Mouse (Mus musculus): ENCODE measurements around the gene Esyt2. TPM values are rescaled to one million over a fixed set of nuclear protein-coding genes. Genes with fewer than 3 reads are reported as not detected.

Esyt2 gene
- polyA plus RNA-seq, 1 experiment from 2014 or later: 9.9 TPM

- under 1% methylated on average over 7 of the region's 7 CpGs for WGBS
- Histone ChIP-seq H3K4me3 (peak overlapping the region; percentile 91), H3K9ac (peak overlapping the region; percentile 88), H3K9me3 (no peaks in the 10 kb centered on the region), H3K4me1 (peaks cover 23% of the 10 kb centered on the region), H3K4me2 (peak overlapping the region; percentile 99), H3K36me3 (no peaks in the 10 kb centered on the region), H3K27me3 (replicated peaks) (peaks cover 15% of the 10 kb centered on the region), H3K27ac (replicated peaks) (peak overlapping the region; percentile 98)
- no peak for ATAC-seq (ENCODE audit: extremely low read depth, insufficient number of reproducible peaks, low FRiP score, low TSS enrichment)
Observed at GRCm38 (mm10) chr12:116280149-116280652, 795 bp upstream of the Esyt2 start.

GRCm38 (mm10) chr12:116281427-116282281 is 658 bp downstream of the Esyt2 start:
- Histone ChIP-seq H3K9ac (peak overlapping the region; percentile 94), H3K4me1 (peaks cover 23% of the 10 kb centered on the region), H3K4me3 (peak overlapping the region; percentile 91), H3K27me3 (replicated peaks) (0 out of 2 replicates have a peak, but pooled peaks cover 4% of the 10 kb centered on the region), H3K36me3 (no peaks in the 10 kb centered on the region), H3K4me2 (peak overlapping the region; percentile 99), H3K27ac (replicated peaks) (peak overlapping the region; percentile 98), H3K9me3 (no peaks in the 10 kb centered on the region)
- under 1% methylated on average over 55 of the region's 55 CpGs for WGBS
- peak; percentile 22 for ATAC-seq (ENCODE audit: extremely low read depth, insufficient number of reproducible peaks, low FRiP score, low TSS enrichment)

DNA sequence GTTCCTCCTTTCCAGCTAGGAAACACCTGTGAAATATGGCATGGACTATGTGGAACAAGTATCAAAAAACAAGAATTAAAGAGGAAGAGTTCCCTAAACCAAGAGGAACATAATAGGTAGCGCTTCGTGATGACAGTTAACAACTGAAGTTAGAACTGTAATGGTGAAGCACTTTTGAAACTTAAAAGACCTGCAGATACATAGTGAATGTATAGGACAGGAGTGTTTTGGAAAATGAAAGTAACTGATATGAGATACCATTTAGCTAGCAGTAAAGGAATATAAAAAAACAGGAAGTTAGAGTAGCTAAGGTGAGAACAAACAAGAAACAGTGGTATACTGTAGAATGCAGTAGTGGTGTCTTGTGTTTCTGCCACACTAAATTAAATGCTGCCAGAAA is 1.9 kb downstream of the Esyt2 start:
- Histone ChIP-seq H3K9me3 (no peaks in the 10 kb centered on the region), H3K36me3 (no peaks in the 10 kb centered on the region), H3K27ac (replicated peaks) (no peak overlapping the region), H3K4me1 (peaks cover 23% of the 10 kb centered on the region), H3K27me3 (replicated peaks) (no peaks in the 10 kb centered on the region), H3K4me2 (peak overlapping the region; percentile 33), H3K4me3 (0 out of 2 replicates have a peak overlapping the region, but pooled peaks have one; percentile 8), H3K9ac (no peak overlapping the region)
- ATAC-seq (ENCODE audit: extremely low read depth, insufficient number of reproducible peaks, low FRiP score, low TSS enrichment): no peak
- WGBS: 90% methylated on average over 2 of the region's 2 CpGs

DNA sequence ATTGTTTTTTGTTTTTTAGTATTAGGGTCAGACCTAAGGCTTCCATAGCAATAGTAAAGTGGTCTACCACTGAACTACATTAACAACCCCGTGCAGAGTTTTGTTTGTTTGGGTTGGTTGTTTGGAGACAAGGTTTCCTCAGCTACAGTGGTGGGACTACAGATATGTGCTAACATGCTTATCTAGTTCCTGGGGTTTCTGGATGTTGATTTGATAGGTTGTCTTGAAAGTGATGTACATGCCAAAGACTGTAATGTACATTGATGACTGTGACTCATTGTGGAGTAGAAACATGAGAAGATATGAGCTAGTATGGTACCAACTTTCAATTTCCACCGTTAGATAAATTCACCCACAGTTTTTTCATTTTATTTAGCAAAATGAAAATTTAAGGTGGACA is 2.5 kb downstream of the Esyt2 start:
- no peak overlapping the region for H3K4me3 ChIP-seq
- ATAC-seq (ENCODE audit: extremely low read depth, insufficient number of reproducible peaks, low FRiP score, low TSS enrichment): no peak
- no peak overlapping the region for H3K27ac ChIP-seq (replicated peaks)
- no peak overlapping the region for H3K9ac ChIP-seq
- peaks cover 23% of the 10 kb centered on the region for H3K4me1 ChIP-seq
- WGBS: 60% methylated on average over 2 of the region's 2 CpGs
- H3K9me3 ChIP-seq: no peaks in the 10 kb centered on the region
- H3K36me3 ChIP-seq: no peaks in the 10 kb centered on the region
- H3K27me3 ChIP-seq (replicated peaks): no peaks in the 10 kb centered on the region
- no peak overlapping the region for H3K4me2 ChIP-seq

DNA sequence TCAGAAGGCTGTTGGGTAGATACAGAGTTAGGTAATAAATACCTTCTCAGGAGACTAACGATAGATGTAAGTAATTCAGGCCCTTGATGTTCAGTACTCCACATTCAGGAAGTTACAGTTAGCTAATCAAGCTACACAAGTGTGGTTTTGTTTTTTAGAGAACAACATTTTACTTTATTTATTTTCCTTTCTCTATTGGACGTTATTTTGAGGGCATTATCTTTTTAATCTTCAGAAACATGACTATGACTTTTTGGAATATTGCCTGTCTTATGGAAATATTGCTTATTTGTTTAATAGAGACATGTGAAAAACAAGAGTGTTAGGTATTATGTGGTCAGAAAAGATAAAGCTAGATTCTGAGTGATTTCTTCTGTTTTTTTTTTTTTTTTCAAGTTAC is 12.2 kb downstream of the Esyt2 start:
- Histone ChIP-seq H3K27me3 (replicated peaks) (no peaks in the 10 kb centered on the region), H3K9me3 (no peaks in the 10 kb centered on the region), H3K27ac (replicated peaks) (no peak overlapping the region), H3K9ac (no peak overlapping the region), H3K4me1 (no peaks in the 10 kb centered on the region), H3K4me3 (no peak overlapping the region), H3K4me2 (no peak overlapping the region), H3K36me3 (no peaks in the 10 kb centered on the region)
- ATAC-seq (ENCODE audit: extremely low read depth, insufficient number of reproducible peaks, low FRiP score, low TSS enrichment): no peak
- 66% methylated on average over 2 of the region's 2 CpGs for WGBS

DNA sequence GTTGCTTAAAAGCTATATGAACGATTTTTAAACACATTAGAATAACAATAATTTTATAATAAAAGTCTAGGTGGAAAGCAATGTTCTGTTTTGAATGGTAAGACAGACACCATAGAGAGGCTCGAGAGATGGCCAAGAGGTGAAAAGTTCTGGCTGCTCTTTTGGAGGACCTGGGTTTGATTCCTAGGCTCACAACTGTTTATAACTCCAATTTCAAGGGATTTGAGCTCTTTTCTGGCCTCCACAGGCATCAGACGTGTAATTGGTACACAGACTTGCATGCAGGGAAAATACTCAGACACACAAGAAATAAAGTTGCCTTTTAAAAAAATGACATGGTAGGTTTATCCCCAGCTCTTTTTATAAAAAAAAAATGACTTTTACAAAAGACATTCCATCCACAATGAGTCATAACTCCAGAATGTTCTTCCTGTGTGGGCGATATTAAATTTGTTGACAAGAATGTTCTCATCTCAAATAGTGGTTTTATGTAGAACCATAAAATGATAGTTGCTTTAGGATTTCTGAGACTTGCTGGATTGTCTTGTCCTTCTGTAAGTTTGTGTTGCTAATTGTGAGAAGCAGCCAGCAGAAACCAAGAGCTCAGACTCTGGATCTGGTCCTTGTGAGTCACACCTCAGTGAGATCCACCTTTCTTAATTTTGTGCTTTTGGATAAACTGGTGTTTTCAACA is 12.8 kb downstream of the Esyt2 start:
- Histone ChIP-seq H3K9ac (no peak overlapping the region), H3K9me3 (no peaks in the 10 kb centered on the region), H3K27me3 (replicated peaks) (no peaks in the 10 kb centered on the region)

DNA sequence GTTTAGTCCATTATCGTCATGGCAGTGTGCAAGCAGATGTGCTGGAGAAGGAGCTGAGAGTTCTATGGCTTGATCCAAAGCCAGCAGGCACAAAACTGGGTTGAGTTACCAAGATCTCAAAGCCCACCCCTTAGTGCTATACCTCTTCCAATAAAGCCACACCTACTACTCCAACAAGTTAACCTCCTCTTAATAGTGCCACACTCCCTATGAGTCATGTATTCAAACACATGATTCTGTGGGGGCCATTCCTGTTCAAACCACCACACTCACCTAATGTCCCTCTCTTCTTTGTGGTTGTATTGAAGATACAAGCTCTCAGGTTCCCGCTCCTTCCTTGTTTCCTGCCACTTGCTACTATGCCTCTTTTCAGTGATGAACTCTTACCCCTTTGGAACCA is 18.9 kb downstream of the Esyt2 start:
- 85% methylated on average over 2 of the region's 2 CpGs for WGBS
- H3K27me3 ChIP-seq (replicated peaks): no peaks in the 10 kb centered on the region
- no peaks in the 10 kb centered on the region for H3K4me1 ChIP-seq
- no peak overlapping the region for H3K27ac ChIP-seq (replicated peaks)
- no peaks in the 10 kb centered on the region for H3K9me3 ChIP-seq
- H3K4me2 ChIP-seq: no peak overlapping the region
- no peak for ATAC-seq (ENCODE audit: extremely low read depth, insufficient number of reproducible peaks, low FRiP score, low TSS enrichment)
- H3K4me3 ChIP-seq: no peak overlapping the region
- H3K36me3 ChIP-seq: 0 out of 2 replicates have a peak, but pooled peaks cover 5% of the 10 kb centered on the region
- H3K9ac ChIP-seq: no peak overlapping the region

More for the DNA sequence above, 12.8 kb downstream of the Esyt2 start:
- no peaks in the 10 kb centered on the region for H3K36me3 ChIP-seq
- no peaks in the 10 kb centered on the region for H3K4me1 ChIP-seq
- H3K4me2 ChIP-seq: no peak overlapping the region
- no peak overlapping the region for H3K4me3 ChIP-seq
- 67% methylated on average over 4 of the region's 4 CpGs for WGBS
- no peak for ATAC-seq (ENCODE audit: extremely low read depth, insufficient number of reproducible peaks, low FRiP score, low TSS enrichment)
- no peak overlapping the region for H3K27ac ChIP-seq (replicated peaks)

- Histone ChIP-seq H3K27me3 (replicated peaks) (no peaks in the 10 kb centered on the region), H3K27ac (replicated peaks) (no peak overlapping the region), H3K36me3 (0 out of 2 replicates have a peak, but pooled peaks cover 5% of the 10 kb centered on the region), H3K4me3 (no peak overlapping the region), H3K9me3 (no peaks in the 10 kb centered on the region), H3K4me2 (no peak overlapping the region), H3K4me1 (0 out of 2 replicates have a peak, but pooled peaks cover 2% of the 10 kb centered on the region), H3K9ac (no peak overlapping the region)
- ATAC-seq (ENCODE audit: extremely low read depth, insufficient number of reproducible peaks, low FRiP score, low TSS enrichment): no peak
Observed at GRCm38 (mm10) chr12:116302181-116302580, 21.2 kb downstream of the Esyt2 start.

- Histone ChIP-seq H3K4me2 (no peak overlapping the region), H3K27ac (replicated peaks) (no peak overlapping the region), H3K9ac (no peak overlapping the region), H3K9me3 (no peaks in the 10 kb centered on the region), H3K4me3 (no peak overlapping the region), H3K4me1 (0 out of 2 replicates have a peak, but pooled peaks cover 8% of the 10 kb centered on the region), H3K27me3 (replicated peaks) (no peaks in the 10 kb centered on the region), H3K36me3 (no peaks in the 10 kb centered on the region)
- WGBS: 72% methylated on average over 1 of the region's 1 CpGs
- ATAC-seq (ENCODE audit: extremely low read depth, insufficient number of reproducible peaks, low FRiP score, low TSS enrichment): no peak
Observed at GRCm38 (mm10) chr12:116306042-116306441, 25.0 kb downstream of the Esyt2 start.

DNA sequence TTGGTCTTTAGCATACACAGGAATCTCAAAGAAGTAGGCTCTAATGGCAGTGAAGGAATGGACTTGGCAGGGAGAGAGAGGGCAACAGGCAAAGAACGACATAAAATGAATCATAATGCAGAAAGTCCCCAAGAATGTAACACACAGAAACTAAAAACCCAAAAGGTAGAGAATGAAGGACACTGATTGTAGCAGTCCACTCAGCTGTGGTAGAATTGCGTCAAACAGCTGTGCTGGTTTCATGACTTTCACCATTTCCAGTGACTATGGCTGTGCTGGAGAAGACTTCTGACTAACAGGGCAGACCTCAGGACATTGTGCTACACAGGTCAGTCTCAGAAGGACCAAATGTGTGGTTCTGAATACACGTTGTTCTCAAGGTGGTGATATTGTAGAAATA is 26.9 kb downstream of the Esyt2 start:
- Histone ChIP-seq H3K4me2 (no peak overlapping the region), H3K27me3 (replicated peaks) (no peaks in the 10 kb centered on the region), H3K36me3 (no peaks in the 10 kb centered on the region), H3K27ac (replicated peaks) (no peak overlapping the region), H3K9me3 (no peaks in the 10 kb centered on the region), H3K4me1 (0 out of 2 replicates have a peak, but pooled peaks cover 8% of the 10 kb centered on the region), H3K9ac (no peak overlapping the region), H3K4me3 (no peak overlapping the region)
- WGBS: 73% methylated on average over 3 of the region's 3 CpGs
- no peak for ATAC-seq (ENCODE audit: extremely low read depth, insufficient number of reproducible peaks, low FRiP score, low TSS enrichment)

GRCm38 (mm10) chr12:116308612-116309011 is 27.6 kb downstream of the Esyt2 start:
- WGBS: 71% methylated on average over 2 of the region's 2 CpGs
- Histone ChIP-seq H3K27me3 (replicated peaks) (no peaks in the 10 kb centered on the region), H3K9me3 (no peaks in the 10 kb centered on the region), H3K9ac (no peak overlapping the region), H3K36me3 (no peaks in the 10 kb centered on the region), H3K4me2 (no peak overlapping the region), H3K4me1 (0 out of 2 replicates have a peak, but pooled peaks cover 8% of the 10 kb centered on the region), H3K27ac (replicated peaks) (no peak overlapping the region), H3K4me3 (no peak overlapping the region)
- no peak for ATAC-seq (ENCODE audit: extremely low read depth, insufficient number of reproducible peaks, low FRiP score, low TSS enrichment)

All from heart, embryonic 13.5 days (tissue).